ENCODE assay signal across 8 mouse cellular contexts in the genomic region with DNA sequence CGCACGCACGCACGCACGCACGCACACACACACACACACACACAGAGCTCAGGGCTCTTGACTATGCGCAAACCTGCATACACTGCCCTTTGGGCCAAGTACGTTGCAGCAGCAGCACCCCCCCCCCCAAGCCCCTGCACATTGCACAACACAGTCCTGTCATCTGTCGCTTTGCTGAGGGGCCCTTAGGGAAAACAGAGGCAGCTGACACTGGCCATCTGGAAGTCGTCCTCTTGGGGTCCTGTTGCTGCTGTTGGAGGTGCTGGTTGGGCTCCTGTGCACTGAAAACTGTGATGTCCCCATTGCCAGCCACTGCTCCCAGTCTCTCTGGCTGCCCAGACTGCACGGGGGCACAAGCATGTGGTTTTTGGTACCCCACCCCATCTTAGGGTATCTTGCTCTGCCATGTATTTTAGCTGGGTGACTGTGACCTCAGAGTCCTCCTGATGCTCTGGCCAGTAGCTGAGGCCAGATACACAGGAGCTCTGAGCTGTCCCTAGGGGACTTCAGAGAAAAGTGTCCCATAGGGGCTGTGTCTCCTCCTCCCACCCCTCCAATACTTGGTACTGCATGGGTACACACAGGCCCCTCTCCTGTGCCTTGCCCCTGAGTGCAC. TPM values are rescaled to one million over a fixed set of nuclear protein-coding genes. Genes with fewer than 3 reads are reported as not detected.
DNase-seq lines count a peak whose midpoint lies in the region; ATAC-seq and TF ChIP-seq lines count a peak whose summit lies in the region.

No protein-coding gene starts in this region.

- 54% methylated on average over 11 of the region's 11 CpGs for WGBS in liver, embryonic 11.5 days
- 33% methylated on average over 7 of the region's 11 CpGs for WGBS in forebrain, embryonic 15.5 days
- 45% methylated on average over 8 of the region's 11 CpGs for WGBS in intestine, postnatal 0 days
- 46% methylated on average over 8 of the region's 11 CpGs for WGBS in neural tube, embryonic 11.5 days

- ATAC-seq in liver, embryonic 11.5 days (replicated peaks; ENCODE audit: low FRiP score): no peak
- ATAC-seq in forebrain, embryonic 15.5 days (replicated peaks): peak; percentile 77
- no peak for ATAC-seq in intestine, postnatal 0 days
- ATAC-seq in neural tube, embryonic 11.5 days (ENCODE audit: insufficient read depth, low FRiP score, low TSS enrichment): peak; percentile 56

- no peak overlapping the region for H3K4me2 ChIP-seq in liver, embryonic 11.5 days
- H3K4me2 ChIP-seq in forebrain, embryonic 15.5 days (replicated peaks): no peak overlapping the region; the same call in 1 of the 2 replicates
- H3K4me2 ChIP-seq in intestine, postnatal 0 days (replicated peaks; ENCODE audit: low read depth): peak overlapping the region; percentile 45
- no peak overlapping the region for H3K4me2 ChIP-seq in neural tube, embryonic 11.5 days (ENCODE audit: low read depth)

- H3K9ac ChIP-seq in liver, embryonic 11.5 days (ENCODE audit: low read depth, low read length): no peak overlapping the region
- H3K9ac ChIP-seq in forebrain, embryonic 15.5 days (replicated peaks): no peak overlapping the region
- H3K9ac ChIP-seq in intestine, postnatal 0 days (ENCODE audit: low read depth, low read length): no peak overlapping the region
- no peak overlapping the region for H3K9ac ChIP-seq in neural tube, embryonic 11.5 days (ENCODE audit: low read length)

- H3K4me1 ChIP-seq in liver, embryonic 11.5 days (replicated peaks; ENCODE audit: control insufficient read depth, insufficient read depth, low read length): peaks cover 12% of the 10 kb centered on the region
- H3K4me1 ChIP-seq in forebrain, embryonic 15.5 days: peaks cover 20% of the 10 kb centered on the region
- 0 out of 2 replicates have a peak, but pooled peaks cover 2% of the 10 kb centered on the region for H3K4me1 ChIP-seq in intestine, postnatal 0 days (replicated peaks; ENCODE audit: control insufficient read depth, insufficient read depth, low read length)
- no peaks in the 10 kb centered on the region; the same call in 1 of the 2 replicates for H3K4me1 ChIP-seq in neural tube, embryonic 11.5 days (ENCODE audit: control insufficient read depth, insufficient read depth, low read length)

- H3K9me3 ChIP-seq in liver, embryonic 11.5 days (ENCODE audit: control insufficient read depth, low read length): no peaks in the 10 kb centered on the region
- no peaks in the 10 kb centered on the region for H3K9me3 ChIP-seq in forebrain, embryonic 15.5 days
- H3K9me3 ChIP-seq in intestine, postnatal 0 days (ENCODE audit: control insufficient read depth): no peaks in the 10 kb centered on the region
- H3K9me3 ChIP-seq in neural tube, embryonic 11.5 days (ENCODE audit: control insufficient read depth, low read length): no peaks in the 10 kb centered on the region

- no peaks in the 10 kb centered on the region for H3K36me3 ChIP-seq in liver, embryonic 11.5 days (ENCODE audit: control insufficient read depth, insufficient read depth, low read length)
- H3K36me3 ChIP-seq in forebrain, embryonic 15.5 days: no peaks in the 10 kb centered on the region
- H3K36me3 ChIP-seq in intestine, postnatal 0 days (ENCODE audit: control insufficient read depth, insufficient read depth): no peaks in the 10 kb centered on the region
- no peaks in the 10 kb centered on the region for H3K36me3 ChIP-seq in neural tube, embryonic 11.5 days (ENCODE audit: control insufficient read depth, insufficient read depth, low read length)

- no peaks in the 10 kb centered on the region for H3K27me3 ChIP-seq in liver, embryonic 11.5 days (replicated peaks; ENCODE audit: control insufficient read depth, insufficient read depth, low read length)
- H3K27me3 ChIP-seq in forebrain, embryonic 15.5 days: no peaks in the 10 kb centered on the region
- H3K27me3 ChIP-seq in intestine, postnatal 0 days (replicated peaks; ENCODE audit: control insufficient read depth, insufficient read depth, low read length): no peaks in the 10 kb centered on the region
- H3K27me3 ChIP-seq in neural tube, embryonic 11.5 days (ENCODE audit: control insufficient read depth, insufficient read depth, low read length): no peaks in the 10 kb centered on the region

- no peak overlapping the region for H3K27ac ChIP-seq in liver, embryonic 11.5 days (ENCODE audit: low read depth, low read length)
- peak overlapping the region; percentile 76 for H3K27ac ChIP-seq in forebrain, embryonic 15.5 days (replicated peaks)
- H3K27ac ChIP-seq in intestine, postnatal 0 days (ENCODE audit: low read depth, low read length): no peak overlapping the region
- peak overlapping the region; percentile 27; the same call in 1 of the 2 replicates for H3K27ac ChIP-seq in neural tube, embryonic 11.5 days (ENCODE audit: low read depth, low read length)

- H3K4me3 ChIP-seq in liver, embryonic 11.5 days (ENCODE audit: low read depth, low read length): no peak overlapping the region
- no peak overlapping the region for H3K4me3 ChIP-seq in forebrain, embryonic 15.5 days
- no peak overlapping the region for H3K4me3 ChIP-seq in intestine, postnatal 0 days (ENCODE audit: low read depth, low read length)
- no peak overlapping the region for H3K4me3 ChIP-seq in neural tube, embryonic 11.5 days (ENCODE audit: low read depth, low read length)

- no peak for TF ChIP-seq CTCF in intestine, postnatal 0 days (IDR thresholded peaks at IDR 0.05; ENCODE audit: low read depth)

- DNase-seq in liver: peak; percentile 43
- no peak for DNase-seq in liver, embryonic 11.5 days (ENCODE audit: low spot score)
- peak; percentile 50 for DNase-seq in neural tube, embryonic 11.5 days (ENCODE audit: low spot score)
- DNase-seq in ovary, postnatal 36 days (ENCODE audit: low spot score): no peak
- no peak for DNase-seq in gastrocnemius, adult 18-20 months (ENCODE audit: low spot score)
- DNase-seq in thymus, postnatal 0 days (ENCODE audit: low spot score): no peak

RNA-seq across cellular contexts. Expression of gene Gadd45g, which starts 57.0 kb away (rescaled TPM):
- polyA plus RNA-seq in liver, embryonic 11.5 days (2014; fragmentation: Nextera tagmentation; extraction: Ambion mirVana): 29.4 and 30.4 TPM in 2 replicates
- 145 and 167 TPM in 2 replicates for polyA plus RNA-seq in forebrain, embryonic 15.5 days (2015; fragmentation: Nextera tagmentation; extraction: Ambion mirVana)
- polyA plus RNA-seq in intestine, postnatal 0 days (2015; fragmentation: Nextera tagmentation; extraction: Ambion mirVana): 28.7 and 32.7 TPM in 2 replicates
- polyA plus RNA-seq in neural tube, embryonic 11.5 days (2014; fragmentation: Nextera tagmentation; extraction: Ambion mirVana): 149 and 170 TPM in 2 replicates
- 100 to 1,000 TPM in 1 of 2 experiments, 10 to 100 TPM in 1; 43.0 to 114 TPM for total RNA-seq in gastrocnemius, adult 18-20 months (2021)
- polyA plus RNA-seq in thymus, postnatal 0 days (2015; fragmentation: Nextera tagmentation; extraction: Ambion mirVana): 14.2 and 16.1 TPM in 2 replicates

Comparison
In these comparisons a context has a peak if more than half of its experiments do, and no peak if none do; other contexts are left out.
1. DNase-seq: peak in liver (single experiment) and neural tube, embryonic 11.5 days (single experiment); none in liver, embryonic 11.5 days (single experiment), ovary, postnatal 36 days (single experiment), gastrocnemius, adult 18-20 months (single experiment) and thymus, postnatal 0 days (single experiment).
2. ATAC-seq: peak in forebrain, embryonic 15.5 days (single experiment) and neural tube, embryonic 11.5 days (single experiment); none in liver, embryonic 11.5 days (single experiment) and intestine, postnatal 0 days (single experiment).
3. H3K27ac ChIP-seq: peak in forebrain, embryonic 15.5 days (single experiment) and neural tube, embryonic 11.5 days (single experiment); none in liver, embryonic 11.5 days (single experiment) and intestine, postnatal 0 days (single experiment).